Mouse (Mus musculus) embryonic fibroblast, embryonic 13.5 days (primary cell): ENCODE data around the gene Mbnl2.

Experiments
- CTCF ChIP-seq: IDR thresholded peaks from 2 replicates; pipeline ENCODE4 v1.5.1; 2011; ENCODE audit warnings: mild to moderate bottlenecking, control low read depth, low read length, moderate library complexity, borderline replicate concordance; ENCODE audit not compliant: insufficient read depth
- POLR2A ChIP-seq: IDR thresholded peaks from 2 replicates; pipeline ENCODE4 v1.6.1; 2011; ENCODE audit warnings: low read depth, mild to moderate bottlenecking, control low read depth, low read length, moderate library complexity

DNA sequence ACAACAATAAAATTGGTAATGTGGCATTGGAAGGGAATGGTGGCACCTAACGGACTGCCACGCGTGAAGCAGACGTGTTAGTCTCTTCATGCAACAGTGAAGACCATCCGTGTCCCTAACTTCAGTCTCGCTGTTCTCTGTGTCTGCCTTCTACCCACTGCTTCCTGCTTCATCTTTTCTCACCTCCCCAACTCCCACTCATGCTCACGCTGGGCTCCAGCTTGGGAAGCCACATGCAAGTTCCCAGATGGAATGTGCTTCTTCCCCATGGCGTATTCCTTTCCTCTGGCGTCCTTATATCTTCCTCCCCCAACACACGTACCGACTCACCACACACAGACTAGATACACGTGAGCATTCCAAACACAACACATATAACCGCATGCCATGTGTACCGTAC, 99.3 kb downstream of the Mbnl2 start:
- TF ChIP-seq CTCF = no peak
- no peak for TF ChIP-seq POLR2A
